Mouse (Mus musculus) left cerebral cortex, adult 9 months (tissue): Measurements from ENCODE around the gene Prdm11.

Experiments used
- DNase-seq, 2 experiments: peaks; one replicate each; pipeline ENCODE4 v3.0.0; 2022; ENCODE audit warnings: low spot score in 2 of 2

Gene Prdm11

GRCm38 (mm10) chr2:93046509-93046835 is 505 bp upstream of the Prdm11 start:
- no peak for DNase-seq

- peak; percentile 79 to 93 for DNase-seq
These were observed 694 bp downstream of the Prdm11 start for GRCm38 (mm10) chr2:93045129-93045817.

- no peak for DNase-seq
These were observed 2.4 kb downstream of the Prdm11 start for GRCm38 (mm10) chr2:93043449-93044157.

GRCm38 (mm10) chr2:93041470-93041869 is 4.5 kb downstream of the Prdm11 start:
- no peak for DNase-seq

GRCm38 (mm10) chr2:93040841-93041240 is 5.1 kb downstream of the Prdm11 start:
- no peak for DNase-seq

GRCm38 (mm10) chr2:93039706-93040105 is 6.3 kb downstream of the Prdm11 start:
- DNase-seq = no peak

- no peak for DNase-seq
These were observed 6.9 kb downstream of the Prdm11 start for GRCm38 (mm10) chr2:93039043-93039442.

- DNase-seq = no peak
These were observed 10.3 kb downstream of the Prdm11 start for GRCm38 (mm10) chr2:93035631-93036030.

- DNase-seq = no peak
These were observed 13.3 kb downstream of the Prdm11 start for GRCm38 (mm10) chr2:93032651-93033050.

- DNase-seq = no peak
These were observed 13.9 kb downstream of the Prdm11 start for GRCm38 (mm10) chr2:93032049-93032448.

GRCm38 (mm10) chr2:93031021-93031420 is 14.9 kb downstream of the Prdm11 start:
- DNase-seq = no peak

GRCm38 (mm10) chr2:93030101-93030500 is 15.9 kb downstream of the Prdm11 start:
- no peak for DNase-seq

GRCm38 (mm10) chr2:93029267-93030060 is 16.5 kb downstream of the Prdm11 start:
- DNase-seq = no peak

GRCm38 (mm10) chr2:93028865-93029264 is 17.1 kb downstream of the Prdm11 start:
- DNase-seq = no peak

GRCm38 (mm10) chr2:93027713-93028112 is 18.3 kb downstream of the Prdm11 start:
- DNase-seq = no peak

- no peak for DNase-seq
These were observed 21.5 kb downstream of the Prdm11 start for GRCm38 (mm10) chr2:93024431-93024830.

- no peak for DNase-seq
These were observed 27.1 kb downstream of the Prdm11 start for GRCm38 (mm10) chr2:93018854-93019253.

GRCm38 (mm10) chr2:93017151-93017550 is 28.8 kb downstream of the Prdm11 start:
- DNase-seq = no peak

GRCm38 (mm10) chr2:93015041-93015440 is 30.9 kb downstream of the Prdm11 start:
- DNase-seq = no peak

- DNase-seq = no peak
These were observed 31.7 kb downstream of the Prdm11 start for GRCm38 (mm10) chr2:93014093-93014937.

- DNase-seq = no peak
These were observed 32.4 kb downstream of the Prdm11 start for GRCm38 (mm10) chr2:93013415-93014092.
